Mouse (Mus musculus) skeletal muscle tissue, adult 2 months (tissue): ENCODE data around the gene Stra6.

Experiments
- DNase-seq: peaks from one replicate; pipeline ENCODE4 v3.0.0-alpha.2; 2012; ENCODE audit warnings: low read depth, low spot score

The Stra6 gene

DNA sequence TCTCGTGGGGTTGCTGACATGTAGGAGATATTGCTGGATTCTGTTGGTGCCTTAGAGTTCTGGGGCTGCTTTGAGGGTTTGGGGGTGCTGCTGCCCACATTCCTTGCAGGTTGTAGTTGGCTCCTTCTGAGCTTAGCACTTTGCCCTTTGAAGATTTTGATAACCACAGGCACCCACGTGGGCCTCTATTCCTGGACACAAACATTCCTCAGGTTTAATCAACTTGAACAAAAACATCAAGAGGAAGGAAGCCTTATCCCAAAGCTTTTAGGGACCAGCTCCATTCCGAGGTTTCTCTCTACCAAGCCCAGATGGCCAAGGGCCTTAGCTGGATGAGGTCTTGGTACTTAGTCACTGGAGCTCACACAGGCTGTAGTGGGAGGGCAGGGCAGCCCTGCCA is 67.3 kb downstream of the Stra6 start:
- no peak for DNase-seq

GRCm38 (mm10) chr9:58131735-58132134 is 68.1 kb downstream of the Stra6 start:
- no peak for DNase-seq

DNA sequence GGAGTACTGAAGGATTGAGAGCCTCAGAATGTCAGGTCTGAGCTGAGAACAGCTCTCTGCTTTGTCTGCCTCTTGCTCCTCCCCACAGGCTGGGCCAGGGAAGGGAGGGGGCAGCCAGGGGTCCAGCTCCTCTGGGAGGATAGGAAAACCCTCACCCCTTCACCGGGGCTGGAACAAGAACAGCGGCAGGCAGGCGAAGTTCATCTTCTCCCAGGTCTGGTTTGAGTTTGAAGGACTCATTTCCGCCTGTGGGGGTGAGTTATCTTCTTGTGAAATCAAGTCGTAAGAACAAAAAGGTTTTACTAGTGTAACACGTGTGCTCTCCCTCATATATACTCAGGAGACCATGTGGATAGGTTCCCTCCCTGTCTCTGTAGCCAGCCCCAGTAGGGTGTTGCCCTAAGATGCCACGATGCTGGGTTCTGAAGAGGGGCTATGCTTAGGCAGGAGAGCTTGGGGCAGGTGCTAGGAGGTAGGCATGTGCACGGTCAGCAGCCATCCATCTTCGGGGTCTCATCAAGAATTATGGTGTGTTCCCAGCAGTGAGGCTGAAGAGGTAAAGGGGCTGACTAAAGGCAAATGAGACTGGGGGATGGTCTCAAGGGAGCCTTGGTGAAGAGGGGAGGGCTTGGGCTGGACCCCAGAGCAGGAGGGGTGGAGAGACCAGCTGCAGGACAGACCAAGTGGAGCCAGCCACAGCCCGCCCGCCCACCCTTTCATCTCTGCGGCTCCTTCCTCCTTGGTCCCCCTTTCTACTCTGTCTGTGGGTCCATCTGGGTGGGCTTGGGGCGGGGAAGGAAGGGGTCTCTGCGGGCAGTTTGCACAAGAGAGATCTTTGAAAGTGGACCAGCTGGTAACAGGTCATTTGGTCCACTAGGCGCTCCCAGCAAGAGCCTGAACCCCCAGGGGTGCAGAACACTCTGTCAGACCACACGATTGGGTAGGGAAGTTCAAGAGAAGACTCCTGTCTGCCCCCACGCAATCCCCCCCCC is 70.6 kb downstream of the Stra6 start:
- DNase-seq = no peak

DNA sequence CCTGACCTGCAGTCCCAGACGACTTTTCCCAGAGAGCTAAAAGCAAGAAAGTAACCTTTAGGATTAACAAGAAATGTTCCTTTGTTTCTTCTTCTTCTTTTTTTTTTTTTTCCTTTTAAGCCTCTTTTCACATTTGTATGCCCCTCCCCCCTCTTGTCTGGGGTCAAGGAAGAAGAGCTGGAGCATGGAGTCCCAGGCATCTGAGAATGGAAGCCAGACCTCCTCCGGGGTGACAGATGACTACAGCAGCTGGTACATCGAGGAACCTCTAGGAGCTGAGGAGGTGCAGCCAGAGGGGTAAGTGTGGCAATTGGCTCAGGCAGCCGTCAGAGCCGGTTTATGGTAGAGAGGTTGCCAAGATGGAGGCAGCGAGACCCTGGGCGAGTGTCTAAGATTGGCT is 71.3 kb downstream of the Stra6 start:
- DNase-seq = no peak

DNA sequence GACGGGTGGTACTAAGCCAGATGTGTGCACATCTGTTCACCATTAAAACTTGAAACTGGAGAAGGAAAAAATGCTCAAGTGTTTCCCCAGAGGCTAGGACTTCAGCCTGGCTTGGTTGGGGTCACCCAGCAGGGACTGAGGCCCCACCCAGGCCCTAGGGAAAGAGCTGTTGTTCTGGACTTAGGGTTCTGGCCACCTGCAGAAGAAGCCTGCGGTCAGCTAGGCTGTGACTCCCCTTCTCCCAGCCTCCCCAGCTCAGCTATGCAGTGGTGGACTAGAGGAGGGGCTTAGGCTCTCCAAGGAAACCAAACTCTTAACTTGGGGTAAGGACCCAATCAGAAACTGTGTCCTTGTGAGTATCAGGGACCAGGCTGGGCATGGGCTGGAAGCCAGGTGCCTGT is 72.3 kb downstream of the Stra6 start:
- no peak for DNase-seq

- no peak for DNase-seq
These were observed 76.4 kb downstream of the Stra6 start for GRCm38 (mm10) chr9:58139947-58140346.

GRCm38 (mm10) chr9:58143419-58143818 is 79.8 kb downstream of the Stra6 start:
- DNase-seq = peak; percentile 23

DNA sequence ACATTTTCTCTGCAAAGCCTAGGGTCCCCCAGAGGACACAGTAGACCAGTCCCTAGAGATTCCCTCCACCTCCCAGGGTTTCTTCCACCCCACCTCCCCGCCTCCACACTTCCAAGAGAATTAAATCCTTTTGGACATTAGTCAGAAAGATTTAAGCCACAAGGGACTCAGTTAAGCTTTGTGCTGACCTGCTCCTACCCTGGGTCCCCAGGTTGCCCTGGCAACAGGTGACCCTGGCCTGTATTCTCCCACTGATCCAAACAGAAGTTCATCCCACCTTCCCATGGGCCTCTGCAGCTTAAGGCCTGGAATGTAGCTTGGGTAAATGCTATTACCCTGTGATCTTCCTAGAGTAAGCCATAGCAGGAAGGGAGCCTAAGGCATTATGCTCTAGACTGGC is 81.1 kb downstream of the Stra6 start:
- DNase-seq = no peak

DNA sequence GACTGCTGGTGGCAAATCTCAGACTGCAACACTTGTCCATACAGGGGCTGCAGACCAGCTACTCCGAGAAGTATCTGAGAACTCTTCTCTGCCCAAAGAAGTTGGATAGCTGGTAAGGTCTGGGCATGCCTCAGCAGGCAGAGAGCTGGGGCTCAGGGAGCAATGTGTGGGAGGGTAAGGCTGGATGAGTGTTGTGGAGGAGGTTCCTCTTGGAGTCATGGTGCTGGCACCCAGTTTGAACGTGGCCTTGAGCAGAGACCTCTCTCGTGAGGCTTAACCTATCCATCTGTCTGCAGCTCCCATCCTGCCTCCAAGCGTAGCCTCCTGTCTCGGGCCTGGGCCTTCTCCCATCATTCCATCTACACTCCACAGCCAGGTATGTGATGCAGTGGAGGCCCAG is 81.8 kb downstream of the Stra6 start:
- DNase-seq = no peak

DNA sequence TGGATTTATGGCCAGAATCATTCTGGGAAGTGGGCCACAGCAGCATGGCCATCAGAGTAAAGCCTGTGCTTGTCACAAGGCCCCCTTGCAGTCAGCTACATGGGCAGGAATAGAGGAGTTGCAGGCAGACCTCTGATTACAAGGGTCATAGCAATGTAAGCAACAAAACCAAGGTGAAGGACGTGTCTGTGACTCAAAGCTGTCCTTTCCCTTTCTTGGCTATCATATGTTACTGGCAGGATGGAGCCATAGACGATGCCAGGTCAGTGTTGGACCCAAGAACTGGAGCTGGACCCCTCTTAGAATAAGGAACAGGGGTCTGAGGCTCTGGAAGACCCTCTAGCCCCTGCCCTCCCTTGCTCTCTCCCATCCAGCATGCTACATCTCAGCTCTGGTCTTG is 85.2 kb downstream of the Stra6 start:
- no peak for DNase-seq

GRCm38 (mm10) chr9:58150733-58151361 is 87.3 kb downstream of the Stra6 start:
- no peak for DNase-seq

- DNase-seq = peak; percentile 10
These were observed 89.5 kb downstream of the Stra6 start for GRCm38 (mm10) chr9:58153095-58153494.

DNA sequence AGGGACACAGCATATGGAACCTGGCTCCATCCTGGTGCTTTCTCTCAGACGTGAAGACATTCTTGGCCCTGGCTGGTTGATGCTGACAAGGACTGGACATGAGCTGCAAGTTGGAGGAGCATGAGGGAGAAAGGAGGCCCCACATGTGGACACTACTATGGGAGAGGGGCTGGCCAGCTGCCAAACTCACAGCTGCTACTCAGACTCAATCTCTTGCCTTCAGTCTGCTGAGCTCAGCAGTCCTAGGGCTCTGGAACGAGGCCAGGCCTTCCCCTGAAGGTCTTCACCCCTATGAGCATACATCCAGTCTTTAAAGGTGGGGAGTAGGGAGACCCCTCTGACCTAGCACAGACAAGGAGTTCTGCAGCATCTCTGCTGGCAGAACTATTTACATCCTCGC is 91.8 kb downstream of the Stra6 start:
- peak; percentile 26 for DNase-seq

GRCm38 (mm10) chr9:58156819-58157560 is 93.4 kb downstream of the Stra6 start:
- DNase-seq = no peak

DNA sequence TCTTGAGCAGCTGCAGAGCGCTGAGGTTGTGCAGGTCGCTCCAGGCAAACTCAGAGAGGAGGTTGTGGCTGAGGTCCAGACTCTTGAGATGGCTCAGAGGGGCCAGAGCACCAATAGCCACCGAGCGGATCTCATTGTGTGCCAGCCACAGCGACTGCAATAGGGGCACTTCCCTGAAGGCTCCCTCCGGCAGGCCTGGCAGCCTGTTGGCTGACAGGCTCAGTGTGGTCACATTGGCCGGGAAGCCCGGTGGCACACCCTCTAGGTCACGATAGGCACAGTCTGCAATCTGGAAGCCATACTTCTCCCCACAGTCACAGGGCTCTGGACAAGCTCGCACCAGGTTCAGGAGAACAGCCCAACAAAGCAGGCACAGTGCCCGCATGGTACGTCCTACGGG is 94.2 kb downstream of the Stra6 start:
- DNase-seq = no peak

DNA sequence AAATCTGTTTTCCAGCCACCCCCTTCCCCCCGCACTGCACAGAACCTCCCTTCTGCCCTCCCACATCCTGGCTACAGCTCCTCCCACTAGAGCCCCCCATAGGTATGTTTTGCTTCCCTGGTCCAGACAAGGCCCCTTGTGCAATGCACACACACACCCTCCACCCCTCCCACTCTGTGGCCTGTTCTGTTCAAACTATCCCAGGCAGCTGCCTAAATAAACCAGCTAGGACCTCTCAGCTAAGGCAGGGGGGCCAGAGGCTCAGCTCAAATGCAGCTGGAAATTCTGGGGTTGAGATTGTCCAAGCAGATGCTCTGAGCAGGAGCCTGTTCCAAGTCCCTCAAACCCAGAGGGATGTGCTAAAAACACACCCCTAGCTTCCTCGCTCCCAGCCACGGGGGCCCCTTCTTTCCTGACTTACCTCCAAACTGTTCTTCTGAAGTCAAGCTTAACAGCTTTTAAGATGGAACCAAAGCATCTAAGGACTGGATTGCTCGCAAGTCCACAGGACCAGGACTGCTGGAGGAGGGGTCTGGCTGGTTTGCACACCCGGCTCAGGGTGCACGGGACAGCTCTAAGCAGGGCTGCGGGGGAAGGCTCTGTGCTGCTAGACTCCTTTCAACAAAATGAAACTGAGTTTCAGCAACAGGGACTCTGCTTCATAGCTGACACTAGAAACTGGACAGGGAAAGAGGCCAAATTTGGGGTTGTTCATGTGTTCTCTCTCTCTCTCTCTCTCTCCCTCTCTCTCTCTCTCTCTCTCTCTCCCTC is 95.1 kb downstream of the Stra6 start:
- peak; percentile 74 for DNase-seq

DNA sequence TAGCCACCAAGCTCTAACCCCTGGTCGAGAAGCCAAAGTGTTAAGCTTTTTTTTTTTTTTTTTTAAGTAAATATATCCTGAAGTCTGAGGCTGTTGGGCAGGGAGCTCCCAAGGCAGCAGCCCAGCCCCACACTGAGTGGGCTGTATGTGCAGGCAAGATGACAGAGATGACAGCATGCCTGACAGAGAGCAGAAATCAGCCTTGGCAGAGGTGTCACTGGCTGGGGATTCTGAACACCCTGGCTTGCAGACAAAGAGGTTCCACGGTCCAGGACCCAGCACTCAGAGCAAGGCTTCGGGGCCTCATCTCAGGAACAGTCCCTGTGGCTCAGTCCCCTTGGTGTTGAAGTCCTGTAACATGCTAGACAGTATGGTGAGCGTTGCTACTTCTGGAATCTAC is 96.3 kb downstream of the Stra6 start:
- DNase-seq = peak; percentile 45

DNA sequence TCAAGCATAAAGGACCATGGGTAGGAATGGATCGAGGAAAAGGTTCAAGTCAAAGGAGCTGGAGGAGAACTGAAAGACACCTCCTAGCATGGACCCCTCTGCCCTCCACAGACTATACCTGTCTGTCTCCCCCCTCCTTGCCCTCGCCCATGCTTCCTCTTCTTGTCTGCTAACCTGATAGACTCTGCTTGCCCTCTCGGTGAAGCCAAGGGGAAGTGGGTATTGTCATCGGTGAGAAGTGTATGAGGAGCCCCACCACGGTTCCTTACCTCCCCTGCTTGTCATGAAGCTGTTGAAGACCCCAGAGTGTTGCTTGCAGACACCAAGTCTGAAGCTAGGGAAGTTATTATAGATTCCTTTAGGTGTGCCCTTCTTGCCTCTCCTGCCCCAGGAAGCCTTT is 96.7 kb downstream of the Stra6 start:
- no peak for DNase-seq

- no peak for DNase-seq
These were observed 98.6 kb downstream of the Stra6 start for GRCm38 (mm10) chr9:58162173-58162572.

- DNase-seq = no peak
These were observed 99.6 kb downstream of the Stra6 start for GRCm38 (mm10) chr9:58163146-58163545.

DNA sequence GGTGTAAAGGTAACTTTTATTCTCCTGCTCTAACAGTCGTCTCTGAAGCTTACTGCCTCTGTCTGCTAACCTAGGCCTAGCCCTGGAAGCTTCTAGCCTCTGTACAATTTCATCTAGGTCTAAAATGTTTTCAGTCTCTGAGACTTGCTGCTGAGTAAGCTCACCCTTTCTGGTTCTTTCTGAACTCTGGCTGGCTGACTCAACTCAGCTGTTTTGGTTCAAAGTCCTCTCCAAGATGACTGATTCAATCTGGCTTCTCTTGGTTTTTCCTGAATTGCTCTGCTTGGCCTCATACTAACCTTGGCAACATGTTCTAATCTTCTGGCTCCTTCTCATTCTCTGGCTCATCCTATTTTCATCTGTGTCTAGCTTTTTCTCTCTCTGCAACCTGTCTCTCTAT is 102.2 kb downstream of the Stra6 start:
- DNase-seq = no peak

DNA sequence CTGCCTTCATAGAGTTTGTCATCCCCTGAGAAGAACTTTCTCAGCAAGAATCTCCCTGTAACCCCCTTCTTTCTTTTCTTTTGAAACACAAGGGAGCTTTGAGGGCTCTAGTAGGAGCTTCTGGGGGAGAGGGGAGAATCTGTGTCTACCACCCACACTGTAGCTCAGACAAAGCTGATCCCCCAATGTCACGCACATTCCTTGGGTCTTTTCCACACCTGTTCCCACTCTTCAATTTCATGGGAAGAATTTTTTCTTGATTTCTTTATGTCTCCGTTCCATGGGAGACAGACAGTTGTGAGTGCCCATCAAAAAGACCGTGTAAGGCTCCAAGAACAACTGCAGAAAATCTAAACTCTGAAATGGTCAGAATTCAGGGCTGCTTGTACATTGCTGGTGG is 105.3 kb downstream of the Stra6 start:
- no peak for DNase-seq
